Mouse (Mus musculus) small intestine, adult 2 months (tissue): Measurements from ENCODE around the gene Sass6. TPM values are rescaled to one million over a fixed set of nuclear protein-coding genes. Genes with fewer than 3 reads are reported as not detected.

ENCODE experiments used
- H3K27ac ChIP-seq: fragments of 200-500 bp; 2 replicates; pipeline ENCODE4 v1.5.1; 2012; ENCODE audit warnings: low read depth, low read length, control low read depth, inconsistent platforms; ENCODE audit not compliant: insufficient read depth
- H3K27me3 ChIP-seq: fragments of 200-500 bp; 2 replicates; pipeline ENCODE4 v1.6.1; 2012; ENCODE audit warnings: mild to moderate bottlenecking, moderate library complexity, low read length, inconsistent platforms; ENCODE audit not compliant: control insufficient read depth, insufficient read depth
- H3K36me3 ChIP-seq: fragments of 200-500 bp; 2 replicates; pipeline ENCODE4 v1.6.1; 2012; ENCODE audit warnings: mild to moderate bottlenecking, low read length, control low read depth, inconsistent platforms; ENCODE audit not compliant: control insufficient read depth, insufficient read depth
- H3K4me1 ChIP-seq: fragments of 200-500 bp; 2 replicates; pipeline ENCODE4 v1.6.1; 2012; ENCODE audit warnings: low read length, inconsistent platforms, mixed read lengths; ENCODE audit not compliant: control insufficient read depth, insufficient read depth, insufficient read length
- H3K4me3 ChIP-seq: fragments of 200-500 bp; 2 replicates; pipeline ENCODE4 v1.5.1; 2012; ENCODE audit warnings: low read depth, mild to moderate bottlenecking, control low read depth, inconsistent platforms, low read length, moderate library complexity
- CTCF ChIP-seq: fragments of 200-500 bp; IDR thresholded peaks from 2 replicates; pipeline ENCODE4 v1.5.1; 2012; ENCODE audit warnings: low read depth, mild to moderate bottlenecking, control low read depth, inconsistent platforms, low read length, moderate library complexity, mixed read lengths; ENCODE audit not compliant: insufficient replicate concordance, insufficient read length; ENCODE audit errors: extremely low read depth
- POLR2A ChIP-seq: fragments of 200-500 bp; IDR thresholded peaks from 2 replicates; pipeline ENCODE4 v1.6.1; 2012; ENCODE audit warnings: low read depth, mild to moderate bottlenecking, control low read depth, inconsistent platforms, low read length, moderate library complexity
- WGBS: fragments of 180-500 bp; shearing (Covaris S2); methylation state at CpG from one replicate; pipeline ENCODE4 v1.1.7; 2018; 5-methylcytosine and 5-hydroxymethylcytosine counted together
- polyA plus RNA-seq: library from polyadenylated mRNA; depleted of rRNA; stranded (reverse); fragments of >200 nt; gene quantifications from 2 replicates; pipeline ENCODE4 v1.2.3, GENCODE M21; 2012

The Sass6 gene
- polyA plus RNA-seq, 1 experiment: 1.2 TPM

DNA sequence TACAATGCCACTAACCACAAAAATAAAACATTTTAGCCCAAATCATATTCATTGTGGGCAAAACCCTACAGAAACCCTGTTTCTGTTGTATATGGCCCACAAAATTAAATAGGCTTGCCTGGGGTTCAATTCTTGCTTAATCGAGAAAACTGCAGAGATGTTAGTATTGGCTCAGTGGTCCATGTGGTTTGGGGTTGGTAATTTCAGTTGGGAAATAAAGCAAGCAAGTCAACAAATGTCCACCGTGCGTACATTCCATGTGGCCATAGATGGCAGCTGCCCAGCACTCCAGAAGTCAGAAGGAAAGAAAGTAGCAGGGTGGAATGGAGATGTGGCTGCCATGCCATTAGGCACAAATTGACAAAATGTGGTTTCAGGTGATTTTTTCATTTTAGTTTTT lies 38.2 kb downstream of the Sass6 start:
- no peak overlapping the region for H3K4me3 ChIP-seq
- TF ChIP-seq CTCF: no peak
- TF ChIP-seq POLR2A: no peak
- peaks cover 47% of the 10 kb centered on the region for H3K36me3 ChIP-seq
- H3K27ac ChIP-seq: no peak overlapping the region
- peaks cover under 1% of the 10 kb centered on the region; the same call in 1 of the 2 replicates for H3K4me1 ChIP-seq
- WGBS: 84% methylated on average over 3 of the region's 3 CpGs
- H3K27me3 ChIP-seq: no peaks in the 10 kb centered on the region

DNA sequence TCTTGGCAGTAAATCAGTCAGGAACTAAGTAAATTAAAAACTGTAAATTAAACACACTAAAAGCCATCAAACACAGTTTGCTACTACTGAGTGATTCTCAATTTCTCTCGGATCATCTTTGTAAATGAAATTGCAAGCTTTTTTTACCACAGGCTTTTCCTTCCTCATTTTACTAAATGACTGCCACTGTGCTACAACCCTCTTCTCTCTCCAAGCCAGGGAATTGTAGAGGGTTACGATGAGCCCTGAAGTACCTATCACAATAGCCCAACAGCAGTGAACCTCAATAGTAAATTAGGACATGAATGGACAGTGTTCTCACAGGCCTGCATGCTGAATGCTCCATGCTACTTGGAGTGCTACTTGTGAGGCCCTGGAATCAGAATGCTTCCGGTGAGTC lies 39.3 kb downstream of the Sass6 start:
- Histone ChIP-seq H3K27ac (no peak overlapping the region), H3K27me3 (no peaks in the 10 kb centered on the region), H3K4me1 (peaks cover 4% of the 10 kb centered on the region; the same call in 1 of the 2 replicates), H3K4me3 (no peak overlapping the region), H3K36me3 (peaks cover 45% of the 10 kb centered on the region)
- WGBS: 87% methylated on average over 3 of the region's 3 CpGs
- no peak for TF ChIP-seq CTCF
- TF ChIP-seq POLR2A: no peak

DNA sequence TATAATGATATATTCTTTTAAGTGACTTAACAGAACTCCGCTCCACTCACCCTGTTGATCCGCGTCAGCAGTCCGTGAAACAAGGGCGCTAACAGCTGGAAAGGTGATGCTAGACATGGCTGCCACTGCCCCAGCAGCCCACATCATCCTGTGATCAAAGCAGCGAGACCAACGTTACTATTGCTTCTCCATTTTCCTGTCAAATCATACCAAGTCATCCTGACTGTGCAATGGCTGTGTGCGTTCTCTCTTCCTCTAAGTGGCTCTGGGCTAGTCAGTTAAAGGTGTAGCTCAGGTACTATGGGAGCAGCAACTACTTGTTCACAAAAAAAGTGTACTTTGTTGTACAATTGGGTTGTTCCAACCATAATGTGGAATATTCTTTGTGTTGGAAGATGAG lies 40.1 kb downstream of the Sass6 start:
- Histone ChIP-seq H3K27me3 (no peaks in the 10 kb centered on the region), H3K36me3 (peaks cover 51% of the 10 kb centered on the region), H3K27ac (no peak overlapping the region), H3K4me1 (peaks cover 4% of the 10 kb centered on the region; the same call in 1 of the 2 replicates), H3K4me3 (no peak overlapping the region)
- TF ChIP-seq CTCF: no peak
- WGBS: 92% methylated on average over 8 of the region's 8 CpGs

DNA sequence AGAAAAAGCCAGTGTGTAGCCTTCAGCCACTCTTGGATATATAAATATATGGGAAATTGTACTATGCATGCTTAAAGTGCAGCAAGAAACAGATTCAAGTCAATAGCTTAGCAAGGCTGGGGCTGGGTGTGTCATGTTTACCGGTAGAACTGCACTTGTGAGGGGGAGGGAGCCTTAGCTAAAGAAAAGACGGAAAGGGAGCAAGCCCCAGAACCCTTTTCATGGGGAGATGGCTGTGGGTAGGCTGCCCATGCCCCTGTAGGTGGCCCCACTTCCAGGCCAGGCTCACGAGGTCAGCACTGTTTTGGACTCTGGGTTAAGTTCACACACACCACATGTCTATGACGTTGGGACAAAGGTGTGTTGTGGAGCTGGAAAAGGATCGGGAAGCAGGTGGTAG lies 41.0 kb downstream of the Sass6 start:
- no peak for TF ChIP-seq POLR2A
- no peaks in the 10 kb centered on the region for H3K27me3 ChIP-seq
- WGBS: 59% methylated on average over 5 of the region's 5 CpGs
- peaks cover 55% of the 10 kb centered on the region for H3K36me3 ChIP-seq
- H3K4me3 ChIP-seq: no peak overlapping the region
- no peak overlapping the region for H3K27ac ChIP-seq
- H3K4me1 ChIP-seq: peaks cover 4% of the 10 kb centered on the region; the same call in 1 of the 2 replicates

DNA sequence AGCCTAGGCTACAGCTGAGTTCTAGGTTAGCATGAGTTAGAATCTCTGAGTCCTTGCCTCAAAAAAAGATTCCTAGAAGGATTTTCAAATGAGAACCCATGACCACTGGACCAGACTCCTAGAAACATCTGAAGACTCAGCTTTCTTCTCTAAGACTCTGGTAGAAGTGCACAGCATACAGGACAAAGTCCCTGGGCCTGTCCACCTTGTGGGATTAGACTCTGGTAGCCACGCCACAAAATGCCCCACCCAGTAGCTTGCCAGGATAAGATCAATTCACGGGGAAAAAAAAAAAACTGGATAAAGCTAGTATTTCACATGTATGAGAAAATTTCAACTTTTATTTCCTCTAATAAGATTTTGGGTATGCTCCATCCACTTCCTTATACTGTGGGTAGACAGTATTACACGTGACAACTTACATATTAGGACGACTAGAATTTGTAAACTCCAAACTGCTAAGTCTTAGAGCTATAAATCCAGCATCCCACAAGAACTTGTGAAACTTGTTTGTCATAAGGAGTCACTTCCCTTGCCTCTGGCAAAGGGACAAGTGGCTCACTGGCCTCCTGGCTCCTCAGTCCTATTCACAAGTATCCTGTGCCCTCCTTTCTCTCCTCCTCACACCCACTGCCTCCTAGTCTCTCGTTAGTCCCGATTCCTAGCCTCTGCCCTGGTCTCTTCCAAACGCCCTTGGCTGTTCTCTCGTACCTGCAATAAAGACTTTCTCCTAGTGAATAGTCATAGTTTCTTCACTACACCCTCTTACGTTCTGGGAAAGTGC lies 43.1 kb downstream of the Sass6 start:
- H3K27ac ChIP-seq: peak overlapping the region; percentile 49; the same call in 1 of the 2 replicates
- WGBS: 41% methylated on average over 9 of the region's 9 CpGs
- no peaks in the 10 kb centered on the region for H3K27me3 ChIP-seq
- no peak overlapping the region for H3K4me3 ChIP-seq
- H3K4me1 ChIP-seq: peaks cover 4% of the 10 kb centered on the region; the same call in 1 of the 2 replicates
- peaks cover 54% of the 10 kb centered on the region for H3K36me3 ChIP-seq
- no peak for TF ChIP-seq CTCF

DNA sequence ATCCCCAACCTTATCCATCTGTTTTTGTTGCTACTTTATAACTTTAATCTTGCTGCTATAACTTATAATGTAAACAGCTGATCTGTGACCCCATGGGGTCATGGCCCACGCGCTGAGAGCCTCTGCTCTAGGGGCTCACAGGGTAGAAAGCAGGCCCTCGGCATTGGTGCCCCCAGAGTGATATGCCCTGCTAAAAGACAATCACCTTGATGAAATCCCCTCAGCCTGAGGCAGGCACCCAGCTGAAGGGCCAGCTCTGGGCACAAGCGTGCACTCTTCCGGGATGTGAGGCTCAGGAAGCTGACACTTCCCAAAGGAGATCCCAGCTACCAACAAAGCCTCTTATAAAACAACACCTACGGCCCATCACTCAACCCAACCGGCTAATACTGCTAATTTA lies 43.8 kb downstream of the Sass6 start:
- 87% methylated on average over 7 of the region's 7 CpGs for WGBS
- Histone ChIP-seq H3K27me3 (no peaks in the 10 kb centered on the region), H3K4me1 (peaks cover 4% of the 10 kb centered on the region; the same call in 1 of the 2 replicates), H3K4me3 (no peak overlapping the region), H3K27ac (no peak overlapping the region), H3K36me3 (peaks cover 53% of the 10 kb centered on the region)
- no peak for TF ChIP-seq POLR2A
- TF ChIP-seq CTCF: no peak

DNA sequence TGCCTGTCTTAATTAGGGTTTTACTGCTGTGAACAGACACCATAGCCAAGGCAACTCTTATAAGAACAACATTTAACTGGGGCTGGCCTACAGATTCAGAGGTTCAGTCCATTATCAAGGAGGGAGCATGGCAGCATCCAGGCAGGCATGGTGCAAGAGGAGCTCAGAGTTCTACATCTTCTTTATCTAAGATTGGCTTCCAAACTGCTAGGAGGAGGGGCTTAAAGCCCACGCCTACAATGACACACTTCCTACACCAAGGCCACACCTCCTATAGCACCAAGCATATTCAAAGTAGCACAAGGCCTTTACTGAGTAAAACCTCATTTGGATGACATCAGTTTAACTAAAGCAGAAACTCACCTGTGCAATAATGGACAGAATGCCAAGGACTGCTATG lies 45.2 kb downstream of the Sass6 start:
- Histone ChIP-seq H3K4me1 (peaks cover 4% of the 10 kb centered on the region; the same call in 1 of the 2 replicates), H3K4me3 (no peak overlapping the region), H3K36me3 (peaks cover 49% of the 10 kb centered on the region), H3K27ac (no peak overlapping the region), H3K27me3 (no peaks in the 10 kb centered on the region)
- no peak for TF ChIP-seq POLR2A
- TF ChIP-seq CTCF: no peak
- WGBS: 70% methylated on average over 1 of the region's 1 CpGs
